Mouse (Mus musculus) heart, embryonic 11.5 days (tissue): ENCODE measurements at regions not wholly inside any gene's neighbourhood (a gene's known extent, or its start where the extent isn't known, plus 50 kb on each side); places are given as distances from the start of the nearest gene placed in this dataset.

Experiments used
- ATAC-seq: fragments of 200-750 bp; cut with Nextera tagmentation; replicated peaks from 2 replicates; pipeline ENCODE4 v1.8.0; 2017; ENCODE audit warnings: moderate library complexity; ENCODE audit not compliant: insufficient number of reproducible peaks, low FRiP score, low TSS enrichment
- H3K27ac ChIP-seq: fragments of 300-500 bp; sonication (generic); 2 replicates; pipeline ENCODE4 v1.5.1; 2014; ENCODE audit warnings: mild to moderate bottlenecking, low read depth, low read length
- H3K27me3 ChIP-seq: fragments of 300-500 bp; sonication (generic); 2 replicates; pipeline ENCODE4 v1.6.1; 2014; ENCODE audit warnings: mild to moderate bottlenecking, low read length, mixed read lengths; ENCODE audit not compliant: control insufficient read depth, insufficient read depth
- H3K36me3 ChIP-seq: fragments of 300-500 bp; sonication (generic); 2 replicates; pipeline ENCODE4 v1.6.1; 2014; ENCODE audit warnings: mild to moderate bottlenecking, low read length, moderate library complexity, mixed read lengths; ENCODE audit not compliant: control insufficient read depth, insufficient read depth
- H3K4me1 ChIP-seq: fragments of 300-500 bp; sonication (generic); 2 replicates; pipeline ENCODE4 v1.6.1; 2014; ENCODE audit warnings: low read length; ENCODE audit not compliant: control insufficient read depth, insufficient read depth
- H3K4me2 ChIP-seq: fragments of 300-500 bp; sonication (generic); 2 replicates; pipeline ENCODE4 v1.6.1; 2014; ENCODE audit warnings: mild to moderate bottlenecking, moderate library complexity
- H3K4me3 ChIP-seq: fragments of 300-500 bp; sonication (generic); 2 replicates; pipeline ENCODE4 v1.5.1; 2014; ENCODE audit warnings: low read depth, low read length
- H3K9ac ChIP-seq: fragments of 300-500 bp; sonication (generic); 2 replicates; pipeline ENCODE4 v1.6.1; 2014; ENCODE audit warnings: mild to moderate bottlenecking, low read depth, low read length, moderate library complexity
- H3K9me3 ChIP-seq: fragments of 300-500 bp; sonication (generic); replicated peaks from 2 replicates; pipeline ENCODE4 v1.6.1; 2016; ENCODE audit warnings: low read length; ENCODE audit not compliant: control insufficient read depth
- WGBS: fragments of 180-500 bp; shearing (Covaris S2); extraction: QIAGEN DNeasy Blood & Tissue Kit; methylation state at CpG from one replicate; pipeline ENCODE4 v1.1.7; 2014; ENCODE audit not compliant: insufficient replicate concordance; 5-methylcytosine and 5-hydroxymethylcytosine counted together

GRCm38 (mm10) chr8:30233266-30233665 is 2785.8 kb downstream of the Poteg start:
- no peak overlapping the region for H3K4me2 ChIP-seq
- H3K27ac ChIP-seq = no peak overlapping the region
- H3K36me3 ChIP-seq = no peaks in the 10 kb centered on the region
- ATAC-seq = no peak
- H3K9ac ChIP-seq = no peak overlapping the region
- no peaks in the 10 kb centered on the region for H3K9me3 ChIP-seq
- H3K4me3 ChIP-seq = no peak overlapping the region
- H3K4me1 ChIP-seq = no peaks in the 10 kb centered on the region
- H3K27me3 ChIP-seq = no peaks in the 10 kb centered on the region
- 59% methylated on average over 1 of the region's 1 CpGs for WGBS

GRCm38 (mm10) chr8:30251797-30252196 is 2804.3 kb downstream of the Poteg start:
- no peak overlapping the region for H3K4me3 ChIP-seq
- no peaks in the 10 kb centered on the region for H3K9me3 ChIP-seq
- H3K27me3 ChIP-seq = no peaks in the 10 kb centered on the region
- ATAC-seq = no peak
- no peak overlapping the region for H3K27ac ChIP-seq
- no peaks in the 10 kb centered on the region for H3K4me1 ChIP-seq
- no peak overlapping the region for H3K4me2 ChIP-seq
- no peaks in the 10 kb centered on the region for H3K36me3 ChIP-seq
- 78% methylated on average over 3 of the region's 3 CpGs for WGBS
- no peak overlapping the region for H3K9ac ChIP-seq

- 83% methylated on average over 6 of the region's 6 CpGs for WGBS
- no peak overlapping the region for H3K9ac ChIP-seq
- H3K36me3 ChIP-seq = no peaks in the 10 kb centered on the region
- ATAC-seq = no peak
- H3K4me2 ChIP-seq = no peak overlapping the region
- H3K9me3 ChIP-seq = no peaks in the 10 kb centered on the region
- no peak overlapping the region for H3K4me3 ChIP-seq
- no peak overlapping the region for H3K27ac ChIP-seq
- no peaks in the 10 kb centered on the region for H3K4me1 ChIP-seq
- H3K27me3 ChIP-seq = no peaks in the 10 kb centered on the region
Observed at GRCm38 (mm10) chr8:30269949-30270910, 2822.8 kb downstream of the Poteg start.

- 68% methylated on average over 4 of the region's 4 CpGs for WGBS
- ATAC-seq = no peak
- no peaks in the 10 kb centered on the region for H3K36me3 ChIP-seq
- H3K9me3 ChIP-seq = no peaks in the 10 kb centered on the region
- no peaks in the 10 kb centered on the region for H3K4me1 ChIP-seq
- no peak overlapping the region for H3K4me2 ChIP-seq
- H3K27ac ChIP-seq = no peak overlapping the region
- no peak overlapping the region for H3K4me3 ChIP-seq
- H3K9ac ChIP-seq = no peak overlapping the region
- no peaks in the 10 kb centered on the region for H3K27me3 ChIP-seq
Observed at GRCm38 (mm10) chr8:30289169-30289568, 2841.7 kb downstream of the Poteg start.

- no peak for ATAC-seq
- Histone ChIP-seq H3K4me3 (no peak overlapping the region), H3K9ac (no peak overlapping the region), H3K9me3 (no peaks in the 10 kb centered on the region), H3K4me1 (no peaks in the 10 kb centered on the region), H3K27me3 (no peaks in the 10 kb centered on the region), H3K27ac (no peak overlapping the region), H3K36me3 (no peaks in the 10 kb centered on the region), H3K4me2 (no peak overlapping the region)
Observed at GRCm38 (mm10) chr8:30331201-30331600, 2883.7 kb downstream of the Poteg start.

DNA sequence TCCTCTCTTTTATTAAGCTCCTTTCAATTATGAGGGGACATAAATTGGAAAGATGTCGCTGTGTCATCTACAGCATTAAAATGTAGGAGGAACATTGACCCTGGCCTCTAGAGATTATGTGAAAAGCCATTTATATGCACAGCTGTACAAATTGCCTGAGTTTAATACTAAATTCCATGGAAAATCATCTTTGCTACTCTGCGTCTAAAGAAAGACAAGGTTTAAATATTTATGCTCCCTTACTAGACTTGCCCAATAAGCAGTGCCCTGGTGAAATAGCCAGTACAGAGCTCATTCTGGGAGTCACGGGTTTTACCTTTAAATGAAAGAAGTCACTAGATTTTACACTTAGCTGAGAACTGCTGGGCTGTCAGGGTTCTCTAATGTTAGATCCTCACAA is 2885.9 kb downstream of the Poteg start:
- Histone ChIP-seq H3K4me3 (no peak overlapping the region), H3K9ac (no peak overlapping the region), H3K36me3 (no peaks in the 10 kb centered on the region), H3K9me3 (no peaks in the 10 kb centered on the region), H3K4me1 (no peaks in the 10 kb centered on the region), H3K4me2 (no peak overlapping the region), H3K27me3 (no peaks in the 10 kb centered on the region), H3K27ac (no peak overlapping the region)
- WGBS = 78% methylated on average over 3 of the region's 3 CpGs
- ATAC-seq = no peak

DNA sequence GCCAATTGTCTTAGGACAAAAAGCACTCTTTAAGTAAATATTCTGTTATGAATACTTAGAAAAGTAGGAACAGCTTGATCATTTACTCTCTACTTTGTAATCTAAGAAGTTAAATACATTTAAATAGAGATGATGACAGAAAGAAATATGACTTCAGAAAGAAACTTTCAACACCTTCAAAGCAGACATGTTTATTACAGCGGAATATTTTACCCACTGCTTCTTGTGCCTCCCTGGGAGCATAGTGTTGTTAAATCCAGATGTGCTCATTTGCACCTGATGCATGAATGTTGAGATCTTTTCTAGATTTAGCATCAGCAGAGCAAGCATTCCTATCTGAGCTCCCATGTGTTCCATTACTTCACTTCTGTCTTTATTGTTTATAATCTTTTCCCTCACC is 2912.0 kb downstream of the Poteg start:
- Histone ChIP-seq H3K9ac (no peak overlapping the region), H3K4me3 (no peak overlapping the region), H3K9me3 (no peaks in the 10 kb centered on the region), H3K4me1 (no peaks in the 10 kb centered on the region), H3K27me3 (no peaks in the 10 kb centered on the region), H3K27ac (no peak overlapping the region), H3K36me3 (no peaks in the 10 kb centered on the region), H3K4me2 (no peak overlapping the region)
- 54% methylated on average over 1 of the region's 1 CpGs for WGBS
- ATAC-seq = no peak

DNA sequence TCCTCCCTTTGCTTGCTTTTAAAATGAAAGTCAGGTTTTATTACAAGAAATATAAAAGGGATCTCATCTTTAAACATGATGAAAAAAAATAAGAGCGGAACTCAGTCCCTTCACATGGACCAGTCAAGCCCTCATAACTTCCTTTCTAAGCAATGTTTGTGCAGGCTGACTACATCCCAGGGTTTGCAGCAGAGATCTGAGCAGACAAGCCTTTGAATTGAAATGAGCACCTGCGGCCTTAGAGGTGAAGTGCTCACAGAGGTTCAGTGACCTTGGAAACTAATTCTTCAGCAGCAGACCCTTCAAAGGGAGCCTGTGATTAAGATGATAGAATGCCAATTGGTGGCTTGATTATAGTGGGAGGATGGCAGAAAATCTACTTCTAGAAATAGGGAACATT is 2918.3 kb downstream of the Poteg start:
- H3K4me1 ChIP-seq = no peaks in the 10 kb centered on the region
- no peaks in the 10 kb centered on the region for H3K27me3 ChIP-seq
- H3K4me2 ChIP-seq = no peak overlapping the region
- no peak overlapping the region for H3K9ac ChIP-seq
- no peak overlapping the region for H3K27ac ChIP-seq
- 81% methylated on average over 2 of the region's 2 CpGs for WGBS
- H3K9me3 ChIP-seq = no peaks in the 10 kb centered on the region
- no peak overlapping the region for H3K4me3 ChIP-seq
- ATAC-seq = no peak
- no peaks in the 10 kb centered on the region for H3K36me3 ChIP-seq

DNA sequence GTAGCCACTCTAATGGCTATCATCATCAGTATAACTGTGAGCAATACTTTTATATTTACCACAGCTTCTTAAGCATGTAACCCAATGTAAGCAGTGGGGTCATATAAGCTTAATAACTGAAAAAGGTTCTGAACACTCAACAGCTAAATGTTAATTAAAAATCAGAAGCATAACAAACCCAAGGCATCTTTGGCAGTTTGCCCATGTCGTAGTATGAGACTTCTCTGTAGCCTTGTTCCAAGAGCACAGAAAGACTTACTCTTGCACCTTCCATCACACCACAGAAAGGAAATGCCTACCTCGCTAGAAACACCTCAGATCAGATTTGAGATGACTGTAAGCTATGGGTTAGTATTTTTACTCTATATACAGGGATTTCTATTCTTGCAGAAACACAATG is 2944.5 kb downstream of the Poteg start:
- Histone ChIP-seq H3K27ac (no peak overlapping the region), H3K4me3 (no peak overlapping the region), H3K27me3 (no peaks in the 10 kb centered on the region), H3K4me2 (no peak overlapping the region), H3K4me1 (no peaks in the 10 kb centered on the region), H3K9me3 (no peaks in the 10 kb centered on the region), H3K9ac (no peak overlapping the region), H3K36me3 (no peaks in the 10 kb centered on the region)
- WGBS = 74% methylated on average over 2 of the region's 2 CpGs
- no peak for ATAC-seq
